Mouse (Mus musculus) stomach, embryonic 15.5 days (tissue): Measurements from ENCODE around the gene Pld4. TPM values are rescaled to one million over a fixed set of nuclear protein-coding genes. Genes with fewer than 3 reads are reported as not detected.

Experiments
- ATAC-seq: fragments of 200-750 bp; cut with Nextera tagmentation; 2 replicates; pipeline ENCODE4 v1.8.0; 2017; ENCODE audit warnings: low read depth, moderate number of reproducible peaks, moderate TSS enrichment; ENCODE audit not compliant: insufficient read depth, low FRiP score
- H3K27ac ChIP-seq: fragments of 300-500 bp; sonication (generic); 2 replicates; pipeline ENCODE4 v1.5.1; 2015; ENCODE audit warnings: mild to moderate bottlenecking, inconsistent platforms
- H3K27me3 ChIP-seq: fragments of 300-500 bp; sonication (generic); replicated peaks from 2 replicates; pipeline ENCODE4 v1.6.1; 2015; ENCODE audit warnings: inconsistent platforms
- H3K36me3 ChIP-seq: fragments of 300-500 bp; sonication (generic); 2 replicates; pipeline ENCODE4 v1.6.1; 2015; ENCODE audit warnings: inconsistent platforms
- H3K4me1 ChIP-seq: fragments of 300-500 bp; sonication (generic); 2 replicates; pipeline ENCODE4 v1.6.1; 2015; ENCODE audit warnings: inconsistent platforms
- H3K4me2 ChIP-seq: fragments of 300-500 bp; sonication (generic); 2 replicates; pipeline ENCODE4 v1.6.1; 2015; ENCODE audit warnings: mild to moderate bottlenecking, inconsistent platforms
- H3K4me3 ChIP-seq: fragments of 300-500 bp; sonication (generic); replicated peaks from 2 replicates; pipeline ENCODE4 v1.5.1; 2015; ENCODE audit warnings: inconsistent platforms
- H3K9ac ChIP-seq: fragments of 300-500 bp; sonication (generic); 2 replicates; pipeline ENCODE4 v1.6.1; 2015; ENCODE audit warnings: inconsistent platforms
- H3K9me3 ChIP-seq: fragments of 300-500 bp; sonication (generic); 2 replicates; pipeline ENCODE4 v1.6.1; 2016; ENCODE audit warnings: inconsistent platforms
- WGBS: fragments of 180-500 bp; shearing (Covaris S2); methylation state at CpG from one replicate; pipeline ENCODE4 v1.1.7; 2015; 5-methylcytosine and 5-hydroxymethylcytosine counted together
- polyA plus RNA-seq: library from polyadenylated mRNA; unstranded; fragments of >200 nt; fragmentation: Nextera tagmentation; extraction: Ambion mirVana; gene quantifications from 2 replicates; pipeline ENCODE4 v1.2.1, GENCODE M21; 2015

The Pld4 gene
- polyA plus RNA-seq, 1 experiment from 2014 or later: 16.8 TPM

DNA sequence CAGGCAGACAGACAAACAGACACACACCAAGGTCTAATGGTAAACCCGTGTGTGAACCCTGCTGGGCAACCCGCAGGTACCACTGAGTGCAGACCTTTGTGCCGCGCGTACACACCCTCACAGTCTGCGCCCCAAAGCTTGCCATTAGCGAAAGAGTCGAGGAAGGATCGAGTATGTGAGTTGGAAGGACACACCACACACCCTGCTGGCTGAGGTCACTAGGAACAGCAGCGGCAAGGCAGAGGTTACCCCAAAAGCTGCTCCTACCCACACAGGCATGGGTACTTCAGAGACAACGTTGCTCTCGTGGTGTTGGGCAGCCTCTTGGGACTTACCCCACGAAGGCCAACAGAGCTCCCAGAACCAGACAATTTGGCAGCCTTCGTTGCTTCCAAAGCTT, 11.9 kb downstream of the Pld4 start:
- Histone ChIP-seq H3K27ac (no peak overlapping the region), H3K36me3 (no peaks in the 10 kb centered on the region), H3K27me3 (no peaks in the 10 kb centered on the region), H3K4me2 (no peak overlapping the region), H3K9ac (no peak overlapping the region), H3K4me3 (no peak overlapping the region), H3K4me1 (no peaks in the 10 kb centered on the region), H3K9me3 (no peaks in the 10 kb centered on the region)
- no peak for ATAC-seq
- WGBS: 90% methylated on average over 14 of the region's 14 CpGs

- H3K27ac ChIP-seq: no peak overlapping the region
- ATAC-seq: no peak
- H3K4me1 ChIP-seq: no peaks in the 10 kb centered on the region
- no peaks in the 10 kb centered on the region for H3K9me3 ChIP-seq
- H3K36me3 ChIP-seq: no peaks in the 10 kb centered on the region
- no peak overlapping the region for H3K9ac ChIP-seq
- no peak overlapping the region for H3K4me3 ChIP-seq
- H3K4me2 ChIP-seq: no peak overlapping the region
- H3K27me3 ChIP-seq: no peaks in the 10 kb centered on the region
- WGBS: 36% methylated on average over 9 of the region's 9 CpGs
Measured at GRCm38 (mm10) chr12:112773366-112773765, 12.9 kb downstream of the Pld4 start.

GRCm38 (mm10) chr12:112774026-112774425, 13.6 kb downstream of the Pld4 start:
- no peaks in the 10 kb centered on the region for H3K9me3 ChIP-seq
- H3K4me3 ChIP-seq: no peak overlapping the region
- H3K36me3 ChIP-seq: no peaks in the 10 kb centered on the region
- H3K4me1 ChIP-seq: no peaks in the 10 kb centered on the region
- H3K27me3 ChIP-seq: no peaks in the 10 kb centered on the region
- H3K4me2 ChIP-seq: no peak overlapping the region
- no peak overlapping the region for H3K27ac ChIP-seq
- WGBS: 75% methylated on average over 6 of the region's 6 CpGs
- no peak overlapping the region for H3K9ac ChIP-seq
- ATAC-seq: no peak

DNA sequence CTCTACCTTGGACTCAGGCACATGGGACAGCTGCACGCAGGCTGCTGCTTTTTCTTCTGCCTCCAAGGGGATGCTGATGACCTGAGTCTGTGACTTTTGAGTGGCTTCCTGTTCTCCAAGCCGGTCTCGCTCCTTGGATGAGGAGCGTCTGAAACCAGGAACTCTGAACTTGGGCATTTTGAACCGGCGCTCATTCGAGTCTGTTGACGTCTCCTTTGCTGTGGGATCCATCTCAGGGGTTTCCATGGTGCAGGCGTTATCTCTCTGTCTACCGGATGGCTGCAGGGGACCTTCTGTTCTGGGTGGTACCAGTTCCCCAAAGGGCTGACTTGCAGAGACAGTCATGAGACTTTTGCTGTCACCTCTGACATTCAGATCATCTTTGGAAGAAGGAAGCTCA, 14.0 kb downstream of the Pld4 start:
- Histone ChIP-seq H3K4me2 (no peak overlapping the region), H3K9me3 (no peaks in the 10 kb centered on the region), H3K36me3 (no peaks in the 10 kb centered on the region), H3K4me3 (no peak overlapping the region), H3K27ac (no peak overlapping the region), H3K4me1 (no peaks in the 10 kb centered on the region), H3K9ac (no peak overlapping the region), H3K27me3 (no peaks in the 10 kb centered on the region)
- WGBS: 90% methylated on average over 10 of the region's 10 CpGs
- no peak for ATAC-seq

DNA sequence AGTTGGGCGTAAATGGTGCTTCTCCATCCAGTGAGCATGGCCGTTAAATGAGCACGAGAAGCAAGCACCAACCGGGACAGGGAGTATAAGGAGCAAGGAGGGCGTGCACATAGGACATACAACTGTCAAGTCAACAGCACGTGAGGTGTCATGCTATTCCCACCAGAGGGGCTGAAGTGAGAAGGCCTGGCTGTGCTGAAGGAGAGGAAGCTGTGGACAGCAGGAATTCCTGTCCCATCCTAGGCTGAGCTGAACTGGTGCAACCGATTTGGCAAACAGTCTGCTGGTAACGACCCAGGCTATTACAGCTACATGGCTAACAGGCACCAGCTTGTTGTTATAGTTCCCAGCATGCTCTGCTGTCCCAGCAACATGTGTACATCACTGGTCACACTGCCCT, 30.6 kb downstream of the Pld4 start:
- 69% methylated on average over 8 of the region's 8 CpGs for WGBS
- no peak for ATAC-seq
- Histone ChIP-seq H3K9ac (no peak overlapping the region), H3K4me2 (no peak overlapping the region), H3K27me3 (no peaks in the 10 kb centered on the region), H3K27ac (no peak overlapping the region), H3K4me1 (peaks cover 31% of the 10 kb centered on the region), H3K36me3 (no peaks in the 10 kb centered on the region), H3K4me3 (no peak overlapping the region), H3K9me3 (no peaks in the 10 kb centered on the region)

DNA sequence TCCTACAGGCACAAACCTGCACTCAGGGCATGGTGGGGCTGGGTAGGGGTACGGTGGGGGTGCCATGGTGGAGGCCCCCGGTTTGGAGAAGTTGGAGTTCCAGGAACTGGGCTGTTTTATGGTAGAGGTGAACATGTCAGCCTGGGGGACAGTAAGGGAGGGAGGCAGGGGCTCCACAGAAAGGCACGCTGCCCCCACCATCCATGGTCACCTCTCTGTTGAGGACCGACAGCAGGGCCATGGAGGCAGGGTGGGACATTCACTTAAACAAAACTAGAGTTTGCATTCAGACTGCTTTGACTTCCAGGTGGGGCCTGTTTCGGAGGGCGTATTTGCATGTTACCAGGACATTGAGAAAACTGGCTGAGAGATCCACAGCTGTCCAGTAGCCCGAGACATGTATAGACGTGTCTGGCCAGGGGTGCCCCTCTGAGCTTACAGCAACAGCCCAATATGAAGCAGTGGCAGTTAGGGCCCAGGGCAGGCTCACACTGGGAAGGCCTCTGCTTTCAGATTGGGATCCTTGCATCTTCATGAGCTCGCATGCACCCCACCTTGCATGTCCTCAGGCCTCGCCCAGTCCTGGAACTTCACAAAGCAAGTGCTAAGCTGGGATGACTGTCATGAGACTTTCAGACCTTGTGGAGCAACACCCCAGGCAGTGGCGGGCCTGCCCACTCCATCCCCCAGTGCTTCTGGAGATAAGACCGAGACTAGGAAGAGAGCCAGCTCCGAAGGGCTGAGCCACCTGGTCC, 33.3 kb downstream of the Pld4 start:
- H3K4me2 ChIP-seq: peak overlapping the region; percentile 38; the same call in 1 of the 2 replicates

GRCm38 (mm10) chr12:112794356-112794816, 33.9 kb downstream of the Pld4 start:
- Histone ChIP-seq H3K4me1 (peaks cover 65% of the 10 kb centered on the region), H3K36me3 (no peaks in the 10 kb centered on the region), H3K4me3 (no peak overlapping the region; the same call in 1 of the 2 replicates), H3K27me3 (no peaks in the 10 kb centered on the region), H3K9ac (no peak overlapping the region), H3K9me3 (no peaks in the 10 kb centered on the region), H3K27ac (peak overlapping the region; percentile 77), H3K4me2 (peak overlapping the region; percentile 38)
- whole genome bisulfite sequencing: 15% methylated on average over 7 of the region's 7 CpGs
- 0 out of 2 replicates have a peak, but pooled peaks have one; percentile 1 for ATAC-seq

More for the DNA sequence above, 33.3 kb downstream of the Pld4 start:
- 53% methylated on average over 13 of the region's 13 CpGs for WGBS
- peaks cover 59% of the 10 kb centered on the region for H3K4me1 ChIP-seq
- ATAC-seq: peak; percentile 20; the same call in 1 of the 2 replicates
- no peaks in the 10 kb centered on the region for H3K36me3 ChIP-seq
- H3K4me3 ChIP-seq: no peak overlapping the region
- peak overlapping the region; percentile 77 for H3K27ac ChIP-seq
- H3K27me3 ChIP-seq: no peaks in the 10 kb centered on the region
- no peaks in the 10 kb centered on the region for H3K9me3 ChIP-seq
- H3K9ac ChIP-seq: no peak overlapping the region

GRCm38 (mm10) chr12:112794998-112795397, 34.5 kb downstream of the Pld4 start:
- Histone ChIP-seq H3K36me3 (no peaks in the 10 kb centered on the region), H3K4me3 (no peak overlapping the region; the same call in 1 of the 2 replicates), H3K27ac (peak overlapping the region; percentile 77), H3K9me3 (no peaks in the 10 kb centered on the region), H3K4me2 (peak overlapping the region; percentile 38), H3K27me3 (no peaks in the 10 kb centered on the region), H3K9ac (no peak overlapping the region), H3K4me1 (peaks cover 66% of the 10 kb centered on the region)
- WGBS: 84% methylated on average over 5 of the region's 5 CpGs
- ATAC-seq: no peak

- 34% methylated on average over 18 of the region's 18 CpGs for WGBS
- H3K4me3 ChIP-seq: peak overlapping the region; percentile 12; the same call in 1 of the 2 replicates
- peaks cover under 1% of the 10 kb centered on the region; the same call in 1 of the 2 replicates for H3K27me3 ChIP-seq
- H3K4me2 ChIP-seq: peak overlapping the region; percentile 38
- peaks cover 71% of the 10 kb centered on the region for H3K4me1 ChIP-seq
- ATAC-seq: peak; percentile 61
- H3K9ac ChIP-seq: no peak overlapping the region
- no peaks in the 10 kb centered on the region for H3K36me3 ChIP-seq
- H3K9me3 ChIP-seq: no peaks in the 10 kb centered on the region
- H3K27ac ChIP-seq: peak overlapping the region; percentile 77
Measured at GRCm38 (mm10) chr12:112795466-112796104, 35.1 kb downstream of the Pld4 start.

GRCm38 (mm10) chr12:112796551-112797510, 36.4 kb downstream of the Pld4 start:
- Histone ChIP-seq H3K9me3 (no peaks in the 10 kb centered on the region), H3K27ac (peak overlapping the region; percentile 77), H3K9ac (no peak overlapping the region), H3K27me3 (peaks cover 13% of the 10 kb centered on the region), H3K4me3 (no peak overlapping the region), H3K36me3 (no peaks in the 10 kb centered on the region), H3K4me2 (no peak overlapping the region; the same call in 1 of the 2 replicates), H3K4me1 (peaks cover 77% of the 10 kb centered on the region)
- 44% methylated on average over 17 of the region's 17 CpGs for WGBS
- no peak for ATAC-seq

DNA sequence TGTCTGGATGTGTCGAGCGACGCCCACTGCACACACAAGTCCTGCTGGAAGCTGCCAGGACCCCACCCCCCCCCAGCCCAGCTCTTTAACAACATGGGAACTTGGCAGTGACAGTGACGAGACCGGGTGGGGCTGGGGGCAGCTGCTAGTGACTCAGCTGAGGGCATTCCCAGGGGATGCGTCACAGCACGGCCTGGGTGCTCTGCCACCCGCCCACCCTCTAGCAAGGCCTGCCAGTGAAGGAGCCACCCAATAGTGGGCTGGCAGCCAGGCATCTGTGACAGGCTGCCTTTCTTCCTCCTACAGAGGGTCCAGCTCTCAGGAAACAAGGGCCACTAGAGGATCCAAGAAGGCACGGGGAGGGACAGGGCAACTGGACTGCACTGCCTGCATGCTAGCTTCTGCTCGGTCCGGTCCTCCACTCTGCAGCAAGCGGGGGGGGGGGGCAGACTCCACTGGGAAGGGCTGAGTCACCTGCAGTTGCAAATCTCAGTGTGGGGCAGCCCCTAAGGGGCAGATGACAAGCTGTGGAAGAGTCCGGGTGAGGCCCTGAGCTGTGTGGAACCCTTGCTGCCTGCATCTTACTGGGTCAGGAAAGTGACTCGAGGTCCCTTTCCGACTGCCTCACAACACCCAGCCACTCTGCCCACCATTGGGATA, 37.3 kb downstream of the Pld4 start:
- Histone ChIP-seq H3K27ac (peak overlapping the region; percentile 74), H3K4me2 (peak overlapping the region; percentile 19; the same call in 1 of the 2 replicates), H3K4me3 (no peak overlapping the region)

More for the DNA sequence above, 37.3 kb downstream of the Pld4 start:
- Histone ChIP-seq H3K9ac (no peak overlapping the region), H3K4me1 (peaks cover 82% of the 10 kb centered on the region), H3K36me3 (no peaks in the 10 kb centered on the region), H3K9me3 (no peaks in the 10 kb centered on the region), H3K27me3 (peaks cover 13% of the 10 kb centered on the region)
- peak; percentile 1; the same call in 1 of the 2 replicates for ATAC-seq
- 41% methylated on average over 15 of the region's 15 CpGs for WGBS
